Mouse (Mus musculus): ENCODE data around the gene Stt3b. TPM values are rescaled to one million over a fixed set of nuclear protein-coding genes. Genes with fewer than 3 reads are reported as not detected.

The Stt3b gene
- polyA plus RNA-seq, 1 experiment from 2014 or later: 88.4 TPM

GRCm38 (mm10) chr9:115245092-115245491 lies 65.1 kb downstream of the Stt3b start:
- H3K9me3 ChIP-seq: no peaks in the 10 kb centered on the region
- no peak overlapping the region for H3K4me3 ChIP-seq
- H3K27me3 ChIP-seq: no peaks in the 10 kb centered on the region
- H3K4me1 ChIP-seq (replicated peaks): no peaks in the 10 kb centered on the region
- ATAC-seq (ENCODE audit: low FRiP score): no peak
- H3K9ac ChIP-seq: no peak overlapping the region
- peaks cover 92% of the 10 kb centered on the region for H3K36me3 ChIP-seq
- no peak overlapping the region for H3K4me2 ChIP-seq
- 90% methylated on average over 6 of the region's 6 CpGs for WGBS
- H3K27ac ChIP-seq: no peak overlapping the region

GRCm38 (mm10) chr9:115243630-115244029 lies 66.6 kb downstream of the Stt3b start:
- H3K36me3 ChIP-seq: peaks cover 83% of the 10 kb centered on the region
- no peaks in the 10 kb centered on the region for H3K27me3 ChIP-seq
- H3K9me3 ChIP-seq: no peaks in the 10 kb centered on the region
- H3K4me3 ChIP-seq: no peak overlapping the region
- H3K27ac ChIP-seq: no peak overlapping the region
- no peaks in the 10 kb centered on the region for H3K4me1 ChIP-seq (replicated peaks)
- H3K9ac ChIP-seq: no peak overlapping the region
- H3K4me2 ChIP-seq: no peak overlapping the region
- 83% methylated on average over 6 of the region's 6 CpGs for WGBS
- no peak for ATAC-seq (ENCODE audit: low FRiP score)

- ATAC-seq (ENCODE audit: low FRiP score): no peak
- no peaks in the 10 kb centered on the region for H3K9me3 ChIP-seq
- H3K36me3 ChIP-seq: peaks cover 51% of the 10 kb centered on the region
- 96% methylated on average over 5 of the region's 5 CpGs for WGBS
- H3K9ac ChIP-seq: no peak overlapping the region
- no peaks in the 10 kb centered on the region for H3K27me3 ChIP-seq
- H3K4me3 ChIP-seq: no peak overlapping the region
- no peaks in the 10 kb centered on the region for H3K4me1 ChIP-seq (replicated peaks)
- no peak overlapping the region for H3K27ac ChIP-seq
- H3K4me2 ChIP-seq: no peak overlapping the region
Measured at GRCm38 (mm10) chr9:115239861-115240260, 70.4 kb downstream of the Stt3b start.

GRCm38 (mm10) chr9:115237943-115238342 lies 72.3 kb downstream of the Stt3b start:
- Histone ChIP-seq H3K4me3 (no peak overlapping the region), H3K9me3 (no peaks in the 10 kb centered on the region), H3K27ac (no peak overlapping the region), H3K36me3 (peaks cover 31% of the 10 kb centered on the region), H3K4me1 (replicated peaks) (no peaks in the 10 kb centered on the region), H3K27me3 (no peaks in the 10 kb centered on the region), H3K9ac (no peak overlapping the region), H3K4me2 (no peak overlapping the region)
- ATAC-seq (ENCODE audit: low FRiP score): no peak

GRCm38 (mm10) chr9:115236352-115236841 lies 73.8 kb downstream of the Stt3b start:
- Histone ChIP-seq H3K9ac (no peak overlapping the region), H3K4me2 (no peak overlapping the region), H3K9me3 (no peaks in the 10 kb centered on the region), H3K27ac (no peak overlapping the region), H3K4me1 (replicated peaks) (no peaks in the 10 kb centered on the region), H3K27me3 (no peaks in the 10 kb centered on the region), H3K36me3 (peaks cover 20% of the 10 kb centered on the region), H3K4me3 (no peak overlapping the region)
- ATAC-seq (ENCODE audit: low FRiP score): no peak
- 86% methylated on average over 8 of the region's 8 CpGs for WGBS

- Histone ChIP-seq H3K9me3 (no peaks in the 10 kb centered on the region), H3K27me3 (no peaks in the 10 kb centered on the region), H3K36me3 (0 out of 2 replicates have a peak, but pooled peaks cover 3% of the 10 kb centered on the region), H3K27ac (no peak overlapping the region), H3K4me1 (replicated peaks) (peaks cover 9% of the 10 kb centered on the region), H3K4me3 (no peak overlapping the region), H3K9ac (no peak overlapping the region), H3K4me2 (no peak overlapping the region)
- no peak for ATAC-seq (ENCODE audit: low FRiP score)
- 87% methylated on average over 2 of the region's 2 CpGs for WGBS
Measured at GRCm38 (mm10) chr9:115234561-115234960, 75.7 kb downstream of the Stt3b start.

GRCm38 (mm10) chr9:115233721-115234120 lies 76.5 kb downstream of the Stt3b start:
- H3K36me3 ChIP-seq: 0 out of 2 replicates have a peak, but pooled peaks cover 3% of the 10 kb centered on the region
- no peak overlapping the region for H3K27ac ChIP-seq
- H3K9me3 ChIP-seq: no peaks in the 10 kb centered on the region
- no peak overlapping the region for H3K4me2 ChIP-seq
- H3K27me3 ChIP-seq: no peaks in the 10 kb centered on the region
- ATAC-seq (ENCODE audit: low FRiP score): no peak
- peaks cover 18% of the 10 kb centered on the region for H3K4me1 ChIP-seq (replicated peaks)
- no peak overlapping the region for H3K9ac ChIP-seq
- no peak overlapping the region for H3K4me3 ChIP-seq
- WGBS: 96% methylated on average over 5 of the region's 5 CpGs

- Histone ChIP-seq H3K4me3 (no peak overlapping the region), H3K9me3 (no peaks in the 10 kb centered on the region), H3K27ac (no peak overlapping the region), H3K27me3 (no peaks in the 10 kb centered on the region), H3K9ac (no peak overlapping the region), H3K36me3 (0 out of 2 replicates have a peak, but pooled peaks cover 3% of the 10 kb centered on the region), H3K4me1 (replicated peaks) (peaks cover 20% of the 10 kb centered on the region), H3K4me2 (no peak overlapping the region)
- WGBS: 80% methylated on average over 3 of the region's 3 CpGs
- no peak for ATAC-seq (ENCODE audit: low FRiP score)
Measured at GRCm38 (mm10) chr9:115231476-115231875, 78.7 kb downstream of the Stt3b start.

GRCm38 (mm10) chr9:115230141-115230540 lies 80.1 kb downstream of the Stt3b start:
- no peaks in the 10 kb centered on the region for H3K9me3 ChIP-seq
- no peak for ATAC-seq (ENCODE audit: low FRiP score)
- 19% methylated on average over 3 of the region's 3 CpGs for WGBS
- peaks cover 27% of the 10 kb centered on the region for H3K4me1 ChIP-seq (replicated peaks)
- H3K27me3 ChIP-seq: 0 out of 2 replicates have a peak, but pooled peaks cover 3% of the 10 kb centered on the region
- H3K4me2 ChIP-seq: no peak overlapping the region
- H3K36me3 ChIP-seq: 0 out of 2 replicates have a peak, but pooled peaks cover 3% of the 10 kb centered on the region
- no peak overlapping the region for H3K9ac ChIP-seq
- H3K4me3 ChIP-seq: no peak overlapping the region
- no peak overlapping the region for H3K27ac ChIP-seq

GRCm38 (mm10) chr9:115229676-115230075 lies 80.5 kb downstream of the Stt3b start:
- H3K27me3 ChIP-seq: 0 out of 2 replicates have a peak, but pooled peaks cover 3% of the 10 kb centered on the region
- H3K9me3 ChIP-seq: no peaks in the 10 kb centered on the region
- H3K27ac ChIP-seq: no peak overlapping the region
- H3K4me2 ChIP-seq: no peak overlapping the region
- peaks cover 31% of the 10 kb centered on the region for H3K4me1 ChIP-seq (replicated peaks)
- no peak overlapping the region for H3K9ac ChIP-seq
- WGBS: 69% methylated on average over 10 of the region's 10 CpGs
- H3K36me3 ChIP-seq: 0 out of 2 replicates have a peak, but pooled peaks cover 3% of the 10 kb centered on the region
- no peak overlapping the region for H3K4me3 ChIP-seq
- ATAC-seq (ENCODE audit: low FRiP score): no peak

GRCm38 (mm10) chr9:115229145-115229544 lies 81.1 kb downstream of the Stt3b start:
- 0 out of 2 replicates have a peak, but pooled peaks cover 3% of the 10 kb centered on the region for H3K36me3 ChIP-seq
- H3K4me2 ChIP-seq: no peak overlapping the region
- H3K27ac ChIP-seq: no peak overlapping the region
- peaks cover 33% of the 10 kb centered on the region for H3K4me1 ChIP-seq (replicated peaks)
- no peak for ATAC-seq (ENCODE audit: low FRiP score)
- no peak overlapping the region for H3K4me3 ChIP-seq
- no peak overlapping the region for H3K9ac ChIP-seq
- H3K27me3 ChIP-seq: 0 out of 2 replicates have a peak, but pooled peaks cover 3% of the 10 kb centered on the region
- H3K9me3 ChIP-seq: no peaks in the 10 kb centered on the region
- 66% methylated on average over 4 of the region's 4 CpGs for WGBS

GRCm38 (mm10) chr9:115224744-115225354 lies 85.4 kb downstream of the Stt3b start:
- H3K4me2 ChIP-seq: no peak overlapping the region
- H3K27me3 ChIP-seq: 0 out of 2 replicates have a peak, but pooled peaks cover 3% of the 10 kb centered on the region
- H3K36me3 ChIP-seq: no peaks in the 10 kb centered on the region
- ATAC-seq (ENCODE audit: low FRiP score): peak; percentile 79
- H3K4me1 ChIP-seq (replicated peaks): peaks cover 27% of the 10 kb centered on the region
- H3K9ac ChIP-seq: no peak overlapping the region
- no peak overlapping the region for H3K4me3 ChIP-seq
- whole genome bisulfite sequencing: 13% methylated on average over 7 of the region's 7 CpGs
- H3K27ac ChIP-seq: peak overlapping the region; percentile 36; the same call in 1 of the 2 replicates
- no peaks in the 10 kb centered on the region for H3K9me3 ChIP-seq

- ATAC-seq (ENCODE audit: low FRiP score): no peak
- H3K9me3 ChIP-seq: no peaks in the 10 kb centered on the region
- H3K36me3 ChIP-seq: no peaks in the 10 kb centered on the region
- 90% methylated on average over 7 of the region's 7 CpGs for WGBS
- H3K4me2 ChIP-seq: no peak overlapping the region
- H3K4me3 ChIP-seq: no peak overlapping the region
- H3K4me1 ChIP-seq (replicated peaks): peaks cover 12% of the 10 kb centered on the region
- no peak overlapping the region for H3K27ac ChIP-seq
- no peak overlapping the region for H3K9ac ChIP-seq
- H3K27me3 ChIP-seq: 0 out of 2 replicates have a peak, but pooled peaks cover 3% of the 10 kb centered on the region
Measured at GRCm38 (mm10) chr9:115221265-115221664, 89.0 kb downstream of the Stt3b start.
